Mouse (Mus musculus) liver, adult 2 months (tissue): ENCODE results near the gene Cenph. TPM values are rescaled to one million over a fixed set of nuclear protein-coding genes. Genes with fewer than 3 reads are reported as not detected.

Source experiments
- DNase-seq: peaks from one replicate; pipeline ENCODE4 v3.0.0-alpha.2; 2011; ENCODE audit warnings: low read depth, low spot score; ENCODE audit errors: extremely low read depth
- H3K27ac ChIP-seq: fragments of 200-500 bp; replicated peaks from 2 replicates; pipeline ENCODE4 v1.5.1; 2012; ENCODE audit warnings: low read depth, mild to moderate bottlenecking, control low read depth, inconsistent platforms, low read length; ENCODE audit not compliant: insufficient read depth
- H3K27me3 ChIP-seq: fragments of 200-500 bp; 2 replicates; pipeline ENCODE4 v1.6.1; 2012; ENCODE audit warnings: mild to moderate bottlenecking, moderate library complexity, low read length, inconsistent platforms; ENCODE audit not compliant: control insufficient read depth, insufficient read depth
- H3K36me3 ChIP-seq: fragments of 200-500 bp; 2 replicates; pipeline ENCODE4 v1.6.1; 2012; ENCODE audit warnings: low read length, inconsistent platforms; ENCODE audit not compliant: control insufficient read depth, insufficient read depth
- H3K4me1 ChIP-seq: fragments of 200-500 bp; 2 replicates; pipeline ENCODE4 v1.6.1; 2011; ENCODE audit warnings: low read length; ENCODE audit not compliant: control insufficient read depth, insufficient read depth
- H3K4me3 ChIP-seq: fragments of 200-500 bp; 2 replicates; pipeline ENCODE4 v1.5.1; 2011; ENCODE audit warnings: low read depth, mild to moderate bottlenecking, control low read depth, low read length, moderate library complexity; ENCODE audit not compliant: insufficient read depth
- H3K79me2 ChIP-seq: fragments of 200-500 bp; 2 replicates; pipeline ENCODE4 v1.6.1; 2012; ENCODE audit warnings: inconsistent platforms, mild to moderate bottlenecking, low read length, moderate library complexity; ENCODE audit not compliant: control insufficient read depth, insufficient read depth
- H3K9ac ChIP-seq: fragments of 200-500 bp; 2 replicates; pipeline ENCODE4 v1.6.1; 2012; ENCODE audit warnings: low read depth, mild to moderate bottlenecking, control low read depth, inconsistent platforms, low read length
- CTCF ChIP-seq: fragments of 200-500 bp; IDR thresholded peaks from 2 replicates; pipeline ENCODE4 v1.5.1; 2011; ENCODE audit warnings: low read depth, low read length, control low read depth
- POLR2A ChIP-seq: fragments of 200-500 bp; IDR thresholded peaks from 2 replicates; pipeline ENCODE4 v1.6.1; 2011; ENCODE audit warnings: low read length, control low read depth; ENCODE audit not compliant: insufficient read depth; ENCODE audit errors: extremely low read depth
- WGBS: fragments of 180-500 bp; shearing (Covaris S2); methylation state at CpG from one replicate; pipeline ENCODE4 v1.1.7; 2018; 5-methylcytosine and 5-hydroxymethylcytosine counted together
- polyA plus RNA-seq: library from polyadenylated mRNA; depleted of rRNA; stranded (reverse); fragments of >200 nt; gene quantifications from 2 replicates; pipeline ENCODE4 v1.2.3, GENCODE M21; 2012
- total RNA-seq: library from RNA; depleted of rRNA; stranded (reverse); fragments of >200 nt; gene quantifications from 2 replicates; pipeline ENCODE4 v1.2.3, GENCODE M21; 2014

The Cenph gene
- total and polyA plus RNA-seq, 2 experiments = 0.17 TPM; not detected in 1

DNA sequence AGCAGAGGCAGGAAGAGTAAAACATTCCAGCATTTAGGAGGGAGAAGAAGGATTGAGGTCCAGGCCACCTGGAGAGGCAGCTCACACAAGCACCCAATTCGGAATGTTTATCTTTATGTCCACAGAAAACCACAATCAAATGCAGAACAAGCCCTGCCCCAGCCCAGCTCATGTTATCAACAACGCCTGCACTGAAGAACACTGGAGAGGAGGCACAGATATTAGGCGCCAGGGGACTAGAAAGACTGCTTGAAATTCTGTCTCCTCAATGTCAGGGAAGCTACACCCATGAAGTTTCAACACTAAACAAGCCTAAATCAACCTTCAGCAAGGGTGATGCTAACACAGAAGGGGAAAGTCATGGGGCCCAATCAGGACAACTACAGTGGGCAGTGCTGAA, 1.8 kb upstream of the Cenph start:
- Histone ChIP-seq H3K36me3 (no peaks in the 10 kb centered on the region), H3K27me3 (no peaks in the 10 kb centered on the region), H3K4me1 (peaks cover 4% of the 10 kb centered on the region; the same call in 1 of the 2 replicates), H3K4me3 (no peak overlapping the region), H3K27ac (no peak overlapping the region), H3K9ac (no peak overlapping the region), H3K79me2 (no peaks in the 10 kb centered on the region)
- 87% methylated on average over 3 of the region's 3 CpGs for WGBS
- DNase-seq = no peak
- no peak for TF ChIP-seq CTCF
- no peak for TF ChIP-seq POLR2A

DNA sequence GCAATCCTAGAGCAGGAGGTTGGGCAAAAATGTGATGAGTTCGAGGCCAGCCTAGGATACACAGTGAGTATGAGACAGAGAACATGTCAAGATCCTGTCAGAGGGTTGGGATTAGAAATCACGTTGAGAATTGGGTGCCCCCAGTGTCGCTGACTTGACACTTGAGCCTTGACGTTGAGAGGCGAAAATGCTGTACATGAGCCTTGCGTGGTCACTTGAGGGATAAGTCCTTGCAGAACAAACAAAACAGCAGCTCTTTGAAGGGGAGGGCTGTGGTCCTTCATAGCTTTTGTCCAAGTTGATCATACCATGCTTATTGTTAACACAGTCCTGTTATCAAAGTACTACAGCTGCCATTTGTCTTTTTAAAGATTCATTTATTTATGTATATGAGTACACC, 1.0 kb upstream of the Cenph start:
- no peaks in the 10 kb centered on the region for H3K27me3 ChIP-seq
- no peak overlapping the region for H3K27ac ChIP-seq
- H3K79me2 ChIP-seq = no peaks in the 10 kb centered on the region
- DNase-seq = no peak
- H3K4me3 ChIP-seq = no peak overlapping the region
- H3K4me1 ChIP-seq = peaks cover 4% of the 10 kb centered on the region; the same call in 1 of the 2 replicates
- 66% methylated on average over 6 of the region's 6 CpGs for WGBS
- no peak for TF ChIP-seq POLR2A
- H3K36me3 ChIP-seq = no peaks in the 10 kb centered on the region
- H3K9ac ChIP-seq = no peak overlapping the region

DNA sequence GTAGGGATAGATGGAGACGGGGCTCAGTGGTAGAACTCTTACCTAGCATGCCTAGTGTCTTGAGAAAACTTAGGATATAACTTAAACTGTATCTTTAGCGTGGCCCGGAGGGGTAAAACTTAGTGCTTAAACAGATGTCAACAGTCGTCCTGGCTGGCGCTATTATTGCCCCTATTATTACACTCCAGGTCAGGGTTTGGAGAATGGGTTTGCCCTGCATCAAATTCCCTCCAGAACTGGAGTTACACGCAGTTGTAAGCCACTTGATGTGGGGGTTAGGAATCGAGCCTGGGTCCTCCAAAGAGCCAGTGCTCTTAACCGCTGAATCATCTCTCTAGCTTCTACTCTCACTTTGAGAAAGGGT, 339 bp upstream of the Cenph start:
- DNase-seq = no peak
- H3K9ac ChIP-seq = no peak overlapping the region
- H3K79me2 ChIP-seq = no peaks in the 10 kb centered on the region
- peaks cover 4% of the 10 kb centered on the region; the same call in 1 of the 2 replicates for H3K4me1 ChIP-seq
- 8% methylated on average over 8 of the region's 8 CpGs for WGBS
- H3K4me3 ChIP-seq = peak overlapping the region; percentile 43
- no peaks in the 10 kb centered on the region for H3K36me3 ChIP-seq
- no peaks in the 10 kb centered on the region for H3K27me3 ChIP-seq
- H3K27ac ChIP-seq = no peak overlapping the region
- TF ChIP-seq POLR2A (no peak), CTCF (no peak)

DNA sequence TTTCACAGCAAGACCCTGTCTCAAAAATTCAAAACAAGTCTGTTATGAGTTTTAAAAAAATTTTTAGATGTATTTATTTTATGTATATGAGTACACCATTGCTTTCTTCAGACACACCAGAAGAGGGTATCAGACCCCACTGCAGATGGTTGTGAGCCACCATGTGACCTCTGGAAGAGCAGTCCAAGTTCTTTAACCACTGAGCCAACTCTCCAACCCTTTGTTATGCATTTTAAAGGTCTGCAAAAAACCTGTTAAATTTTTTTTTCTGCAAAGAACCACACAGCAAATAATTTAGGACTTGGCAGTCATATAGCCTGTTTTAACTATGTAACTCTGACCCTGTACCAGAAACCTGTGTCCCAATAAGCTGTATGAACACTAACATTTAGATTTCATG, 995 bp downstream of the Cenph start:
- Histone ChIP-seq H3K4me3 (no peak overlapping the region), H3K79me2 (no peaks in the 10 kb centered on the region), H3K27me3 (no peaks in the 10 kb centered on the region), H3K36me3 (no peaks in the 10 kb centered on the region), H3K4me1 (peaks cover 4% of the 10 kb centered on the region; the same call in 1 of the 2 replicates), H3K27ac (no peak overlapping the region), H3K9ac (no peak overlapping the region)
- no peak for DNase-seq
- no peak for TF ChIP-seq POLR2A
- TF ChIP-seq CTCF = no peak

DNA sequence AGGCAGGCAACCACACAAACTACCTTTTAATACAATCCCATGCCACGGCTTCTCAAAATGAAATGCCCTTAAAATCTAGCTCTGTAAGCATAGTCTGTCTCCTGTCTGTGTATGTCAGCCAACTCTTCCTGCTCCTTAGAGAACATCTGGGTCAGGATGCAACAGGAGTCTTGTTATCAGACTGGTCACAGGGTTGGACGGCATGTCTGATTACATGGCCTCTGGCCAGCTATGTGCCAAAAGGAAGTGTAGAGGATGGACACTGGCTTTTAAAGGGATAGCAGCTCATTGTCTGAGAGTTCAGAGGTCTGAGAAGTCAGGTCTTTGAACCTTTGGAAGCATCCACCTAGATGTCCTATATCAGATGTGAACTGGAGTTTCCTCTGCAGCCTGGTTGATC, 20.4 kb downstream of the Cenph start:
- no peaks in the 10 kb centered on the region for H3K79me2 ChIP-seq
- H3K4me3 ChIP-seq = no peak overlapping the region
- DNase-seq = peak; percentile 8
- no peak overlapping the region for H3K9ac ChIP-seq
- 59% methylated on average over 2 of the region's 2 CpGs for WGBS
- H3K4me1 ChIP-seq = no peaks in the 10 kb centered on the region
- TF ChIP-seq CTCF (no peak), POLR2A (no peak)
- H3K27ac ChIP-seq = no peak overlapping the region
- no peaks in the 10 kb centered on the region for H3K27me3 ChIP-seq
- no peaks in the 10 kb centered on the region for H3K36me3 ChIP-seq

DNA sequence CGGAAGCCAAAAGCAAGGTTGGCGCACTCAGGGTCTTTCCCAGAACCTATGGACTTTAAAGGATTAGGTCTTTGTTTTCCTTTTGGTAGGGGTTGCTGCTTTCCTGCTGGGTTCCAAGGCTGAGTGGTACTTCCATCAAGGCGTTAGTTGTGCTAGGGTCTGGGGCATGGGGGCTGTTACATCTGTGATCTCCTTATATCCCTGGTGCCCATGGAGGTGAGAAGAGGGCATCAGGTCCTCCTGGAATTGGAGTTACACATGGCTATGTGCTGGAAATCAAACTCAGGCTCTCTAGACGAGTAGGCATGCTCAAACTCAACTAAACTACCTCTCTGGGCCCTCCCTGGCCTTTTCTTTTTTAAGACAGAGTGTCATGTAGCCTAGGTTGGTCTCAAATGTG, 21.5 kb downstream of the Cenph start:
- TF ChIP-seq POLR2A = no peak
- TF ChIP-seq CTCF = no peak
- H3K27ac ChIP-seq = no peak overlapping the region

More for the DNA sequence above, 21.5 kb downstream of the Cenph start:
- H3K9ac ChIP-seq = no peak overlapping the region
- 81% methylated on average over 4 of the region's 4 CpGs for WGBS
- no peaks in the 10 kb centered on the region for H3K79me2 ChIP-seq
- no peaks in the 10 kb centered on the region for H3K36me3 ChIP-seq
- no peaks in the 10 kb centered on the region for H3K27me3 ChIP-seq
- H3K4me3 ChIP-seq = no peak overlapping the region
- no peaks in the 10 kb centered on the region for H3K4me1 ChIP-seq
- DNase-seq = no peak
